Mouse (Mus musculus) stomach, embryonic 14.5 days (tissue): ENCODE data around the gene Ryr3. TPM values are rescaled to one million over a fixed set of nuclear protein-coding genes. Genes with fewer than 3 reads are reported as not detected.

Source experiments
- ATAC-seq: fragments of 200-750 bp; cut with Nextera tagmentation; 2 replicates; pipeline ENCODE4 v1.8.0; 2017; ENCODE audit warnings: low read depth, moderate TSS enrichment; ENCODE audit not compliant: insufficient number of reproducible peaks, insufficient read depth, low FRiP score
- H3K27ac ChIP-seq: fragments of 300-500 bp; sonication (generic); 2 replicates; pipeline ENCODE4 v1.5.1; 2014; ENCODE audit warnings: mild to moderate bottlenecking, low read length, moderate library complexity, mixed read lengths
- H3K27me3 ChIP-seq: fragments of 300-500 bp; sonication (generic); 2 replicates; pipeline ENCODE4 v1.6.1; 2014; ENCODE audit warnings: low read length, control low read depth, mixed read lengths; ENCODE audit not compliant: control insufficient read depth, insufficient read depth
- H3K36me3 ChIP-seq: fragments of 300-500 bp; sonication (generic); 2 replicates; pipeline ENCODE4 v1.6.1; 2014; ENCODE audit warnings: mild to moderate bottlenecking, control low read depth, low read length, moderate library complexity, mixed read lengths; ENCODE audit not compliant: control insufficient read depth, insufficient read depth
- H3K4me1 ChIP-seq: fragments of 300-500 bp; sonication (generic); 2 replicates; pipeline ENCODE4 v1.6.1; 2014; ENCODE audit warnings: low read length, control low read depth, mixed read lengths; ENCODE audit not compliant: control insufficient read depth, insufficient read depth
- H3K4me2 ChIP-seq: fragments of 300-500 bp; sonication (generic); replicated peaks from 2 replicates; pipeline ENCODE4 v1.6.1; 2014; ENCODE audit warnings: low read depth, low read length, control low read depth
- H3K4me3 ChIP-seq: fragments of 300-500 bp; sonication (generic); 2 replicates; pipeline ENCODE4 v1.5.1; 2014; ENCODE audit warnings: low read depth, low read length, control low read depth
- H3K9ac ChIP-seq: fragments of 300-500 bp; sonication (generic); replicated peaks from 2 replicates; pipeline ENCODE4 v1.6.1; 2014; ENCODE audit warnings: low read depth, mild to moderate bottlenecking, control low read depth, low read length, moderate library complexity, mixed read lengths
- H3K9me3 ChIP-seq: fragments of 300-500 bp; sonication (generic); 2 replicates; pipeline ENCODE4 v1.6.1; 2016; ENCODE audit warnings: low read depth, low read length, control low read depth; ENCODE audit not compliant: control insufficient read depth
- WGBS: fragments of 180-500 bp; shearing (Covaris S2); extraction: QIAGEN DNeasy Blood & Tissue Kit; methylation state at CpG from one replicate; pipeline ENCODE4 v1.1.7; 2014; 5-methylcytosine and 5-hydroxymethylcytosine counted together
- polyA plus RNA-seq: library from polyadenylated mRNA; unstranded; fragments of >200 nt; fragmentation: Nextera tagmentation; extraction: Ambion mirVana; gene quantifications from 2 replicates; pipeline ENCODE4 v1.2.1, GENCODE M21; 2014

Ryr3 gene
- polyA plus RNA-seq, 1 experiment from 2014 or later, result 10.8 TPM

DNA sequence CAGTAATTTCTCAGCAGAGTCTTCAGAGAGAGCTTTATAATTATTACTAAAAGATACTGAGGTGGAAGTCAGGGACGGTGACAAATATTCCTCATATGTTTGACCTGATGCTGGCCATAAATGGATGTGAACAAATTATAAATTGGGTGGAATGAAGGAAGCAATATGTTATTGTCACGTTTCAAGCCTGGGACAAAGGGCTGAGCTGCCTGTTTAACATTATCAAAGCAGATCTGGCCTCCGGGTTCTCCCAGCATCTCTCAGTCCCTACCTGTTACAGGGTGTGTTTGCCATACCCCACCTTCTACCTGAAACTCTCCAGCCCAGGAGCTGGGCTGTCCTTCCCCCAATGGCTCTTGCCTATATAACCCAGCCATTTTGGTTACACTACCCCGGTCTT lies 463.6 kb downstream of the Ryr3 start:
- no peaks in the 10 kb centered on the region for H3K36me3 ChIP-seq
- no peak overlapping the region for H3K9ac ChIP-seq
- ATAC-seq, result no peak
- H3K4me1 ChIP-seq, result no peaks in the 10 kb centered on the region
- H3K27me3 ChIP-seq, result no peaks in the 10 kb centered on the region
- H3K27ac ChIP-seq, result no peak overlapping the region
- no peaks in the 10 kb centered on the region for H3K9me3 ChIP-seq
- H3K4me2 ChIP-seq, result no peak overlapping the region
- WGBS, result 75% methylated on average over 4 of the region's 4 CpGs
- H3K4me3 ChIP-seq, result no peak overlapping the region

DNA sequence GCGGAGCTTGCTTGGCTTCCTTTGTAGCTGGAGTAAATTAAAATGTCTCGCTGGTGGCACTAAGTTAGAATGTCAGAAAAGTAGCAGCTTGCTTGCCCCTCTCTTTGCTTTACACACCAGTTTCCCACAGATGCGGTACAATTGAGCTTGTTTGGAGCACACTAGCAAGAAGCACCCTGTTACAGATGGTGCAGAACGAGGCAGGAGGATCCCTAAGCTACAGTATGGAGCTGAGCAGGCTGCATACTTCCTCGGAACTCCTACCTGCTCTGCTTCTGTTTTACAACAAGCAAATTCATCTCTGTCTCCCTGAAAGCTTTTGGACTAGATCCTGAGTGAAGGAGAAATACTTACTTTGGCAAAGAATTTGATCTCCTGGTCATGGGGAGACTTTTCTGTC lies 465.5 kb downstream of the Ryr3 start:
- H3K4me2 ChIP-seq, result no peak overlapping the region
- no peaks in the 10 kb centered on the region for H3K9me3 ChIP-seq
- H3K4me3 ChIP-seq, result no peak overlapping the region
- H3K9ac ChIP-seq, result no peak overlapping the region
- H3K4me1 ChIP-seq, result no peaks in the 10 kb centered on the region
- H3K27me3 ChIP-seq, result no peaks in the 10 kb centered on the region
- no peak for ATAC-seq
- no peak overlapping the region for H3K27ac ChIP-seq
- no peaks in the 10 kb centered on the region for H3K36me3 ChIP-seq
- 72% methylated on average over 5 of the region's 5 CpGs for WGBS

DNA sequence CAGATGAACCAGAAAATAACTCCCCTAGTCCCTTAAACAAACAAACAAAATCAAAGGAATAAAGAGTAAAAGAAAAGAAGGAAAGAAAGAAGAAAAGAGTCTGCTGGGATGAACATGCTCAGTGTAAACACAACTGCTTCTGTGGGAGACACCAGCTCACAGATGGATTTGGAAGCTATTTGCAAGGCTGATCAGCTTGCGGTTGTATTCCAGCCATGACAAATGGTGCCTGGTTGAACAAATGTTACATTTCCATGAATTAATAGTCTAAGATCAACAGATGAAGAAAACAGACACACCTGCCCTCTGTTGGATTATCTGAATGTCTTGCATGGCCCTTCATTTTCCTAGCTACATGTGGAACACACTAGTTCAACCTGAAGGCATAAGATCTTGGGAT lies 468.4 kb downstream of the Ryr3 start:
- no peaks in the 10 kb centered on the region for H3K4me1 ChIP-seq
- H3K9me3 ChIP-seq, result no peaks in the 10 kb centered on the region
- H3K4me3 ChIP-seq, result no peak overlapping the region
- no peak for ATAC-seq
- no peak overlapping the region for H3K9ac ChIP-seq
- H3K4me2 ChIP-seq, result no peak overlapping the region
- H3K27ac ChIP-seq, result no peak overlapping the region
- WGBS, result 80% methylated on average over 1 of the region's 1 CpGs
- no peaks in the 10 kb centered on the region for H3K27me3 ChIP-seq
- H3K36me3 ChIP-seq, result no peaks in the 10 kb centered on the region

DNA sequence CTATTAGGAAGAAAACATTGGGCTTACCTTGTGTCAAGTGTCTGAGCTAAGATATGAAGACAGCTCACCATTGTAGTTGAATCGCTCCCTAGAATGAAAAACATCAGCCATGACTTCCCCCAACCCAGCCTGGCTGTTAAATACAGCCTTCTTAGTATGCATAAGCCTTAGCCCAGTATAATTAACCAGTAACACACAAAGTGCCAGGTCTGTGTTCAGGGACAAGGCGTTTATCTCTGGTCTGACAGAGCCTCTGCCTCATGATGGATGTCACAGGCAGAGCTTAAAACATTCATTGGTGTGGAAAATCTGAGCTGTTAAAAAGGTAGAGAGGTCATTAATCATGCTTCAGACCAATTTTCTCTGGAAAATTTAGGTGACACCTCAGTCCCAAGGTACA lies 484.0 kb downstream of the Ryr3 start:
- Histone ChIP-seq H3K27ac (no peak overlapping the region), H3K4me1 (no peaks in the 10 kb centered on the region), H3K4me3 (no peak overlapping the region), H3K4me2 (no peak overlapping the region), H3K36me3 (no peaks in the 10 kb centered on the region), H3K9me3 (no peaks in the 10 kb centered on the region), H3K9ac (no peak overlapping the region), H3K27me3 (no peaks in the 10 kb centered on the region)
- 34% methylated on average over 2 of the region's 2 CpGs for WGBS
- ATAC-seq, result no peak

DNA sequence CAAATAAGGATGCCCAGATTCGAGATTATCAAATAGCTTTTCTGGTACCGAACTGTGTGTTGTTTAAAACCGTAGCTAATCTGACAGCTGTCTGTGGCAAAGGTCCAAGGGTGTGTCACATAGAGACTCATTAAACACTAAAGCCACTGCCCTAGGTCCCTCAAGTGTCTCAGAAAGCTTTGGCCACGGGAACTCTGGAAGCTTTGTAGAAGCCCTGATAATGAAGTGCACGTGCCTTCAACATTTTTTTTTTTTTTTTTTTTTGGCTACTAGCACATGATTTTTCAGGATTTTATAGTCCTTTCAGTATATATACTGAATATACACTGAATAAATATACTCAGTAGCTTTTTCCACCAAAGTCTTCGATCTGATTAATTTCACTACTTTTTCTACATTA lies 489.1 kb downstream of the Ryr3 start:
- Histone ChIP-seq H3K36me3 (no peaks in the 10 kb centered on the region), H3K9ac (no peak overlapping the region), H3K4me1 (no peaks in the 10 kb centered on the region), H3K27ac (no peak overlapping the region), H3K4me2 (no peak overlapping the region), H3K9me3 (no peaks in the 10 kb centered on the region), H3K4me3 (no peak overlapping the region), H3K27me3 (no peaks in the 10 kb centered on the region)
- WGBS, result 59% methylated on average over 6 of the region's 6 CpGs
- no peak for ATAC-seq

DNA sequence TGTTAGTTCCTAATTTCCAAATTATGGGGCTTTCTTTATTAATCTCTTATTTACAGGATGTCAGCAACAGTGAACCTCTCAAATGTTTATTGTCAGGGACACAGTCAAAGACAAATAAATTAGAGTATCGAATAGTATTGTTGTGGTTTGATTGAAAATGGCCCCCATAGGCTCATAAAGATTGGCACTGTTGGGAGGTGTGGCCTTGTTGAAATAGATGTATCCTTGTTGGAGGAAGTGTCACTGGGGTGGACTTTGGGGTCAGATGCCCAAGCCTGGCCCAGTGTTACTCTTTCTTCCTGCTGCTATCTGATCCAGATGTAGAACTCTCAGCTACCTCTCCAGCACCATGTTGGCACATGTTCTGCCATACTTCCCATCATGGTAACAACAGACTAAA lies 495.7 kb downstream of the Ryr3 start:
- no peaks in the 10 kb centered on the region for H3K27me3 ChIP-seq
- ATAC-seq, result no peak
- no peaks in the 10 kb centered on the region for H3K4me1 ChIP-seq
- no peaks in the 10 kb centered on the region for H3K36me3 ChIP-seq
- no peak overlapping the region for H3K9ac ChIP-seq
- whole genome bisulfite sequencing, result 62% methylated on average over 1 of the region's 1 CpGs
- H3K4me3 ChIP-seq, result no peak overlapping the region
- no peaks in the 10 kb centered on the region for H3K9me3 ChIP-seq
- no peak overlapping the region for H3K4me2 ChIP-seq
- H3K27ac ChIP-seq, result no peak overlapping the region

DNA sequence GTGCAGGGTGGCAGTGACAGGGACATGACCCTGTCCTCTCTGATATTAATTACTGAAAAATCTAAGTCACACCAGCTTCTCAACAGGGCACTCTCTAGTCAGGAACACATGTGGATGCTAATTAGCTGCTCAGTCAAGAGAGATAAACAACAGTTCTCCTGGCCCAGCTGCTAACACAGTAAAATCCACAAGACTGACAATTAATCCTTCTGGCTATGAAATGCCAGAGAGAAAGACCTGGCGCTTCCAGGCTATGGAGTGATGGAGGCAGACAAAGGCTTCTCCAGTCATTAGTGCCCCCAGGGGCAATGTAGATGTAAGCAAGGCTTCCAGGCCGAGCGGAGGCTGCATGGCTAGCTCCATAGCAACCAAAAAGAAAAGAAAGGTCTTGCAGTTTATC lies 496.2 kb downstream of the Ryr3 start:
- WGBS, result 25% methylated on average over 3 of the region's 3 CpGs
- no peak overlapping the region for H3K4me2 ChIP-seq
- H3K9ac ChIP-seq, result no peak overlapping the region
- ATAC-seq, result no peak
- no peak overlapping the region for H3K4me3 ChIP-seq
- H3K4me1 ChIP-seq, result no peaks in the 10 kb centered on the region
- H3K27ac ChIP-seq, result no peak overlapping the region
- H3K9me3 ChIP-seq, result no peaks in the 10 kb centered on the region
- no peaks in the 10 kb centered on the region for H3K36me3 ChIP-seq
- no peaks in the 10 kb centered on the region for H3K27me3 ChIP-seq

DNA sequence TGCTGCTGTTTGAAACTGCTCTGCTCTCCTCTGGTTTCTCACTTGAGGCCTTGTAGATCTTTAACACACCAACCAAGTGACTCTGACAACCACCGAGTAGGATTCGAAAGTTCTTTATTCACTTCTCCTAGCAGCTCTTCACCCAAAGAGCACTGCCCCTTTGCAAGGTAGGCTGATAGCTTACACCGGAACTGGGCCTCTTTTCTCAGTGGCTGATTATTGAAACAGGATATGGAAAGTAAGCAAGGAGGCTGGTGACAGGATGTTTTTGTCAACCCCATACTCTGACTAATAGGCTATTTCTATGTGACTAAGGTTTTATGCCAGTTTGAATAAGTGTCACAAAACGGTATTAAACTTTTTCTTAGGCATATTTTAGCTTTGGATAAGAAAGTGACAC lies 502.2 kb downstream of the Ryr3 start:
- ATAC-seq, result no peak
- Histone ChIP-seq H3K36me3 (no peaks in the 10 kb centered on the region), H3K9ac (no peak overlapping the region), H3K27me3 (no peaks in the 10 kb centered on the region), H3K4me3 (no peak overlapping the region), H3K9me3 (no peaks in the 10 kb centered on the region), H3K4me1 (no peaks in the 10 kb centered on the region), H3K4me2 (no peak overlapping the region), H3K27ac (no peak overlapping the region)
- WGBS, result 64% methylated on average over 4 of the region's 4 CpGs

DNA sequence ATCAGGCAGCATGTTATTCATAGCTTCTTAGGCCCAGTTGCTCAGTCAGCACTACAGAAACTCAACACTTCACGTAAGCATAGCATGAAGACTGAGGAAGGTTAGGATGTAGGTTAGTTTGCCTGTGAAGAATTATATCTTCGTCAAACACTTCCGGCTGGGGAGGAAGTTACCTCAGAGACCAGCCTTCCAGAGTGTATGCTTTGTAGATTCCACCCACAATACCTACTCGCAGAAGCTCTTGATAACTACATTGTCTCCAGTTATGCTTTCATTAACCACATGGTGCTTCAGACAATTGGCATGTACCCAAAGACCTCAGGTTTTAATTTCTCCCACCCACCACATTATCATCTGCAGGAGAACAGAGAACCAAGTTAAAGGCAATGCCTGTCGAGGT lies 535.1 kb downstream of the Ryr3 start:
- Histone ChIP-seq H3K4me1 (no peaks in the 10 kb centered on the region), H3K9me3 (no peaks in the 10 kb centered on the region), H3K4me3 (no peak overlapping the region), H3K27me3 (no peaks in the 10 kb centered on the region), H3K27ac (no peak overlapping the region), H3K9ac (no peak overlapping the region), H3K36me3 (no peaks in the 10 kb centered on the region), H3K4me2 (no peak overlapping the region)
- no peak for ATAC-seq
- 78% methylated on average over 5 of the region's 5 CpGs for WGBS
